ENCODE assay signal across 24 mouse cellular contexts in the genomic region with DNA sequence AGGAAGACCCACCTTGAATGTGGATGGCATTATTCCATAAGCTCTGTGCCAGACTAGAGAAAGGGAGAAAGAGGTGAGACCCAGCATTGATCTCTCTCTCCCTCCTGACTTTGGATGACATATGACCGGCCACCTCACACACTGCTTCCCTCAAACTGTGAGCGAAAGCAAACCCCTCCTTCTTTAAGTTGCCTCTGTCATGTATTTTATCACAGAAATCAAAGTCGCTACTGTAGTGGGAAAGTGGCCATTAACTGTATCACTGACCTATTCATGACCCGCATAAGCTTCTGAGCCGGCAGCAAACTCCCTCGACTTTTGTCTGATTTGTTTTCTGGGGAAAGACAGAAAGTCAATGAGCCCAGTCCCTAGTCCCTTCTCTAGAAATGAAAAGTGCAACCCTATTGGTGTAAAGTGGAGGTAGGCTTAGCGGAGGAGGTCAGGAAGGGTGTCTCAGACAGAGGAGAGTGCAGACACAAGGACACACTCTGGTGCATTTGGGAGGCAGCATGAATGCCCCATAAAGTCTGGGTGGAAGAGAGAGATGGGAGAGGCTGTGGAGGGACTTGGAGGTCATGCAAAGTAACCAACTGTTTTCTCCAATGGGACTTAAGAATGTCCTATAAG.
"Had no signal": no experiment of that assay in that cellular context is flagged by ENCODE, and none has a peak within 500 bp of the region (broad histone marks: within the 10 kb centered on the region; RNA-seq: fewer than 3 reads in every experiment).

No protein-coding gene starts in this region.

- H3K27me3 ChIP-seq: heart, embryonic 13.5 days; heart, embryonic 15.5 days; hindbrain, embryonic 15.5 days; liver, embryonic 13.5 days; liver, embryonic 15.5 days had no signal

- H3K36me3 ChIP-seq: heart, embryonic 13.5 days; heart, embryonic 15.5 days; hindbrain, embryonic 13.5 days; hindbrain, embryonic 15.5 days; limb, embryonic 10.5 days; limb, embryonic 12.5 days; liver, embryonic 13.5 days; liver, embryonic 15.5 days had no signal

- H3K9me3 ChIP-seq: heart, embryonic 13.5 days; heart, embryonic 15.5 days; hindbrain, embryonic 13.5 days; hindbrain, embryonic 15.5 days; limb, embryonic 10.5 days; limb, embryonic 12.5 days; liver, embryonic 13.5 days; liver, embryonic 15.5 days had no signal

- H3K4me2 ChIP-seq: heart, embryonic 11.5 days; heart, embryonic 13.5 days; heart, embryonic 15.5 days; hindbrain, embryonic 13.5 days; hindbrain, embryonic 15.5 days; limb, embryonic 12.5 days; liver, embryonic 11.5 days; liver, embryonic 13.5 days; liver, embryonic 15.5 days had no signal

- H3K4me3 ChIP-seq: heart, adult 2 months; heart, embryonic 13.5 days; heart, embryonic 15.5 days; hindbrain, embryonic 13.5 days; hindbrain, embryonic 15.5 days; left cerebral cortex, adult 2 months; limb, embryonic 10.5 days; limb, embryonic 12.5 days; liver, embryonic 13.5 days; liver, embryonic 15.5 days had no signal

- DNase-seq: forebrain, postnatal 0 days; gastrocnemius, postnatal 14 days; gastrocnemius, postnatal 36 days; heart, adult 11 months; heart, adult 2 months; heart, postnatal 14 days; heart, postnatal 36 days; kidney, adult 8-10 months; kidney, postnatal 14 days; kidney, postnatal 36 days; layer of hippocampus, adult 9-11 months; liver; liver, embryonic 13.5 days had no signal

- H3K4me1 ChIP-seq: hindbrain, embryonic 15.5 days; liver, embryonic 13.5 days; liver, embryonic 15.5 days had no signal

- H3K27ac ChIP-seq: heart, adult 2 months; heart, embryonic 13.5 days; heart, embryonic 15.5 days; hindbrain, embryonic 13.5 days; hindbrain, embryonic 15.5 days; hindbrain, postnatal 0 days; left cerebral cortex, adult 2 months; limb, embryonic 10.5 days; limb, embryonic 12.5 days; liver, embryonic 13.5 days; liver, embryonic 15.5 days had no signal

- ATAC-seq: forebrain, postnatal 0 days; hindbrain, postnatal 0 days had no signal

- H3K9ac ChIP-seq: forebrain, postnatal 0 days; heart, embryonic 13.5 days; heart, embryonic 15.5 days; hindbrain, embryonic 13.5 days; hindbrain, embryonic 15.5 days; limb, embryonic 12.5 days; liver, embryonic 13.5 days; liver, embryonic 15.5 days had no signal
